Mouse (Mus musculus) brain, embryonic 14.5 days (tissue): Measurements from ENCODE around the gene Gtf3c1. TPM values are rescaled to one million over a fixed set of nuclear protein-coding genes. Genes with fewer than 3 reads are reported as not detected.
A peak's percentile ranks its signal among the peaks of the same experiment; 100 is the strongest.

ENCODE experiments used
- DNase-seq: peaks from one replicate; pipeline ENCODE4 v3.0.0-alpha.2; 2011; ENCODE audit warnings: low read depth
- CTCF ChIP-seq: fragments of 200-500 bp; IDR thresholded peaks from 2 replicates; pipeline ENCODE4 v1.5.1; 2012; ENCODE audit warnings: inconsistent platforms, mild to moderate bottlenecking, moderate library complexity, borderline replicate concordance; ENCODE audit not compliant: insufficient read depth, insufficient read length; ENCODE audit errors: extremely low read depth
- POLR2A ChIP-seq: fragments of 200-500 bp; IDR thresholded peaks from 2 replicates; pipeline ENCODE4 v1.6.1; 2012; ENCODE audit warnings: mild to moderate bottlenecking, inconsistent platforms, borderline replicate concordance; ENCODE audit not compliant: poor library complexity, insufficient read depth, insufficient read length, severe bottlenecking; ENCODE audit errors: extremely low read depth
- polyA plus RNA-seq: library from polyadenylated mRNA; depleted of rRNA; stranded (reverse); fragments of >200 nt; gene quantifications from 2 replicates; pipeline ENCODE4 v1.2.3, GENCODE M21; 2012

Gtf3c1 gene
- polyA plus RNA-seq, 1 experiment = 67.0 TPM

DNA sequence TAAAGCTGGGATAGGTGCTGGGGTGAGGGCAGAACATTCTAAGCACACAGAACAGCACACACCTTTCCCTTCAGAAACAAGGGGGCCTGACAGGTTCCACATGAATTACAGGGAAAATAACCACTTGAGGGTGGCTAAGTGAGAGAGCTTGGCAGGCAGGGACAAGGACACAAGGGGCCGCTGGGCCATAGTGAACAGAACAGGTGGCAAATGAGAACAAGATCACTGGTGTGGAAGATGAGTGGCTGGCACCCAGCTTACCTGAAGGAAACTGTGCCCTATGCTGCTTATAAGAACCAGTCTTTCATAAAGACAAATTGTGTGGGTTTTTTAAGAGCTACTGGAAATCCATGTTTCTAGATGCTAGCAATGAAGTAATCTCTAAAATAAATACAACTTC lies 4.8 kb downstream of the Gtf3c1 start:
- TF ChIP-seq CTCF = no peak
- TF ChIP-seq POLR2A = no peak
- DNase-seq = no peak

GRCm38 (mm10) chr7:125694056-125694455 lies 13.5 kb downstream of the Gtf3c1 start:
- no peak for TF ChIP-seq CTCF
- no peak for TF ChIP-seq POLR2A
- DNase-seq = peak; percentile 74

DNA sequence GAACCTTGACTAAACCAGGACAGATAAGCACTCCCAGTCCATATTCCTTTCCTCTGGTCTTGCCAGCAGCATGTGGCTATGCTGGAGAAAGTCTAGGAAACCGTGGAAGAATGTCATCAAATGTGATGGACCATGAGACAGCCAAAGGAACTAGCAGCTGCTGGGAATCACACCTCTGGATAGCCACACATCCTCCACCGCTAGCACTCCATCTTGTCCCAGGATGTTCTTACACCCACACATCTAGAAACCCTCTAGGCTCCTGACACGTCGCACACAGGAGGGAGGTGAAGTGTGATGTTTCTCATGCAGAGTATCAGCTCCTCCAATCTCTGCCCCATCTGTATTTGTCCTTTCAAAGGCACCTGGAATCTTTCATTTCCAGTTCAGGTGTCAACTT lies 17.1 kb downstream of the Gtf3c1 start:
- TF ChIP-seq CTCF = no peak
- DNase-seq = no peak

GRCm38 (mm10) chr7:125679936-125680335 lies 27.6 kb downstream of the Gtf3c1 start:
- DNase-seq = no peak
- no peak for TF ChIP-seq POLR2A
- TF ChIP-seq CTCF = no peak

- TF ChIP-seq POLR2A (no peak), CTCF (no peak)
- peak; percentile 45 for DNase-seq
Observed at GRCm38 (mm10) chr7:125678756-125679155, 28.8 kb downstream of the Gtf3c1 start.

DNA sequence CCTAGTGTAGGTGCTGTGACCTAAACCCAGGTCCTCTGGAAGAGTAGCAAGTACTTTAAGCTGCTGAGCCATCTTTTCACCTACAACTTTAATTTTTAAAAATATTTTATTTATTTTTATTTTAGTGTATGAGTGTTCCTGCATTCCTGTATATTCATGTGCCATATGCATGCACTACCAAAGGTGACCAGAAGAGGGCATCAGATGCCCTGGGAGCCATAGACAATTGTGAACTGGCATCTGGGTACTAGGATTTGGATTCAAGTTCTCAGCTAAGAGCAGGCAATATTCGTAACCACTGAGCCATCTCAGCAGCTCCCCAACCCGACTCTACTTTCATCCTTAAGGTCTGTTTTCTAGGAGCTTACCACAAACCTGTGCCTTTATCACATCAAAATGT lies 32.7 kb downstream of the Gtf3c1 start:
- TF ChIP-seq POLR2A (no peak), CTCF (peak; percentile 75; the same call in 1 of the 2 replicates)
- DNase-seq = peak; percentile 55

GRCm38 (mm10) chr7:125671396-125671795 lies 36.2 kb downstream of the Gtf3c1 start:
- TF ChIP-seq POLR2A = no peak
- no peak for TF ChIP-seq CTCF
- DNase-seq = no peak

GRCm38 (mm10) chr7:125670865-125671264 lies 36.7 kb downstream of the Gtf3c1 start:
- no peak for DNase-seq
- TF ChIP-seq POLR2A (no peak), CTCF (no peak)

DNA sequence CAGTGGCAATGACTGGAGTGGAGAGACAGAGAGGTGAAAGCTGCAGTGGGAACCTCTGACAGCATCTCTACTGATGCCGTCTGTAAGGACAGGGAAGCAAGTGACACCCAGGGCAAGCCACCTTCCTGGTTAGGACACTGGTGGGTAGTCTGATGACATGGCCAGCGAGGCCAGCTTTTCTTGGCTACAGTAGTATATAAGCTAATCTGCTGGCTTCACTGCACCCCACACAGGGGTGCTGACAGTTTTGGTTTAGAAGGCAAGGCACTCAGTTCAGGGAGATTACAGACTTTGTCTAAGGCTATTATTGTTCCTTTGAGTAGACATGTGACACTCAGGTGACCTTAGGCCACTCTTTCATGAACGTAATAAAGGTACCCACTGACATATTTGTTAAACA lies 43.9 kb downstream of the Gtf3c1 start:
- DNase-seq = no peak
- TF ChIP-seq CTCF = no peak
- TF ChIP-seq POLR2A = no peak

DNA sequence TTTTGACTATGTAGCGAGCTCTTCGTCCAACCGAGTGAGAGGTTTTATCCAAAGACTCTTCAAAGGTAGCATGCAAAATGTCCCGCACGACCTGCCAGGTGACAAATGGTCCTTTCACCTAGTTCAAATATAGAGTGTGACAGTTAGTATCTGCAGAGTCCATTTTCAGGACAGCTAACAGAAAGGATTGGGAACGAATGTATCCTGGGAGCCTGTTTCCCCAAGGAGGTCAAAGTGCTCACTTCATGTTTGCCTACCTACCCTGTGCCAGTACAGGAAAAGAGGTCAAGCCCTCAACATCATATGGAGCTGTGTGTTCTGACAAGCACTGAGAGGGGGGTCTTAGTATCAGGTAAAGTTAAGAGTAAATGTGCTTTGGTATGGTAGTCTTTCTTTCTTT lies 50.1 kb downstream of the Gtf3c1 start:
- TF ChIP-seq CTCF = no peak
- TF ChIP-seq POLR2A = no peak
- DNase-seq = no peak

- no peak for DNase-seq
- TF ChIP-seq CTCF = no peak
Observed at GRCm38 (mm10) chr7:125649013-125649412, 58.6 kb downstream of the Gtf3c1 start.

DNA sequence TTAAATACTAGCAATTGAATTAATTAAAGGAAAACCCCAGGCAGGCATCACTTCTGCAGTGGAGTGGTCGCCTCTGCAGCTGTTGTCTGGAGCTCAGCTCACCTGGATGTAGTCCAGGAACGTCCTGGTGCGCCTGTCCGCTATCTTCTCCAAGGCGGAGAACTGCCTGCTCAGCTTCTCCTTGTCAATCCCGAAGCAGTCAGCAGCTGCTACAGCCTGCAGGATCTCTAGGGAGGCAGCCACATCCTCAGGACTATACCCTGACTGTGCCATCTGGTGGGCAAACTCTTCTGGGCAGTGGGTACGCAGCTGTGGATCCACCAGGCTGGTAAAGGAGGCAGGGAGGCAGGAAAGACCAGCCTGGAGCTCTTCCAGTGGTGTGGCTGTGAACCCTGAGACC lies 62.2 kb downstream of the Gtf3c1 start:
- no peak for TF ChIP-seq POLR2A
- no peak for TF ChIP-seq CTCF
- peak; percentile 23 for DNase-seq

DNA sequence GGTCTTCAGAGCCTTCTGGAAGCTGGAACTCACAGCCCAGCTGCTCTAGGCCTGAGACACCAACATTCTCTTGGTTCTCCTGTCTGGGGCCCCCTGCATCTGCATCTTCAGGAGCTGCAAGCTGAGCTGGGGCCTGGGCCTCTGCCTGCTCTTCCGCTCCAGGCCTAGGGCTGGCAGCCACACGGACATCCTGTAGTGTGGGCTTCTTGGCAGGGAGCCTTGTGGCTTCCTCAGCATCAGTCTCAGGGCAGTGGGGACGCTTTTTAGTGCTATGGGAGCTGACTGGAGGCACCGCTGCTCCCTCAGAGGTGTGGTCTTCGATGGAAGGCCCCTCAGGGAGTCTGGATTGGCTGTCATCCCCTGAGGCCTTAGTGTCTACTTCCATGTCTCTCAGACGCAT lies 63.7 kb downstream of the Gtf3c1 start:
- DNase-seq = no peak
- TF ChIP-seq CTCF = no peak

DNA sequence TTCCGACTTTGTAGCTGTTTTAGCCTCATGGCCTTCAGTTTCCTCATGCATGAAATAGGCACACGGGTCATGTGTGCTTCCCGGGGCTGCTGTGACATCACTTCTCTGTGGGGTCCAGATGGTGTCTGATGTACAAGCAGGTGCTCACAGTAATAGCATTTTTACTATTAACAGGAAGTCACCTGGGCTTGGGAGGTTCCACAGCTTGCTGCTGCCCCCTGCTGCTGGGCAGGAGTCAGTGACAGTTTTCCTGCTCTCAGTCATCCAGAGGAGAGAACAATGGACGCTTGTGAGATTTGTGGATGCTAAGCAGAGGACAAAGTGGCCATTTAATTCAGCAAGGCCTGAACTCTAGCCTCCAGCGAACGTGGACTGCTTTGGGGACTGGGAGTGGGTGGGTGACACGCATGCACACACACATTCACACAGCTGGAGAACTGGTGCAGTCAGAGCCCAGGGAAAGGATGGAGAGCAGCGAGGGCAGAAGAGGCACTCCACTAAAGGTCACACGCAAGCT lies 68.7 kb downstream of the Gtf3c1 start:
- no peak for TF ChIP-seq POLR2A
- TF ChIP-seq CTCF = peak; percentile 91
- DNase-seq = peak; percentile 87

GRCm38 (mm10) chr7:125638376-125638775 lies 69.2 kb downstream of the Gtf3c1 start:
- TF ChIP-seq CTCF (no peak), POLR2A (no peak)
- DNase-seq = no peak
